Mouse (Mus musculus) neural tube, embryonic 11.5 days (tissue): Measurements from ENCODE around the gene Prr19. TPM values are rescaled to one million over a fixed set of nuclear protein-coding genes. Genes with fewer than 3 reads are reported as not detected.

ENCODE experiments used
- polyA plus RNA-seq: library from polyadenylated mRNA; unstranded; fragments of >200 nt; fragmentation: Nextera tagmentation; extraction: Ambion mirVana; gene quantifications from 2 replicates; pipeline ENCODE4 v1.2.1, GENCODE M21; 2014

Gene Prr19
- polyA plus RNA-seq, 1 experiment from 2014 or later: 1.0 TPM

Other genes starting within 250 kb of the Prr19 start
- 8.9 and 9.6 TPM in 2 replicates for gene Grik5, start 229.1 kb upstream of the Prr19 start, polyA plus RNA-seq
- 29.3 and 29.6 TPM in 2 replicates for gene Zfp574, start 228.8 kb upstream of the Prr19 start, polyA plus RNA-seq
- 33.7 and 40.9 TPM in 2 replicates for gene Pou2f2, start 121.7 kb upstream of the Prr19 start, polyA plus RNA-seq
- gene Dedd2, start 80.8 kb upstream of the Prr19 start, polyA plus RNA-seq: 11.0 and 11.6 TPM in 2 replicates
- 3.7 and 3.8 TPM in 2 replicates for gene Zfp526, start 80.0 kb upstream of the Prr19 start, polyA plus RNA-seq
- gene Gsk3a, start 63.6 kb upstream of the Prr19 start, polyA plus RNA-seq: 15.9 and 19.7 TPM in 2 replicates
- 16.2 and 16.7 TPM in 2 replicates for gene Erf, start 50.6 kb upstream of the Prr19 start, polyA plus RNA-seq
- gene Cic, start 33.7 kb upstream of the Prr19 start, polyA plus RNA-seq: 30.4 and 38.2 TPM in 2 replicates
- gene Pafah1b3, start 3.4 kb upstream of the Prr19 start, polyA plus RNA-seq: 321 and 324 TPM in 2 replicates
- gene Tmem145, start 4.7 kb downstream of the Prr19 start, polyA plus RNA-seq: 9.6 and 10.2 TPM in 2 replicates
- gene Megf8, start 15.8 kb downstream of the Prr19 start, polyA plus RNA-seq: 12.9 and 14.7 TPM in 2 replicates
- gene Cnfn, start 68.3 kb downstream of the Prr19 start, polyA plus RNA-seq: not detected in 2 replicates
- 2.5 and 3.9 TPM in 2 replicates for gene Lipe, start 97.3 kb downstream of the Prr19 start, polyA plus RNA-seq
- 0.34 TPM in 1 of 2 replicates, not detected in the other for gene Cxcl17, start 111.5 kb downstream of the Prr19 start, polyA plus RNA-seq
- gene Ceacam1, start 176.2 kb downstream of the Prr19 start, polyA plus RNA-seq: 1.0 and 1.2 TPM in 2 replicates
- gene Ceacam2, start 238.4 kb downstream of the Prr19 start, polyA plus RNA-seq: not detected in 2 replicates